Mouse (Mus musculus) lung, embryonic 16.5 days (tissue): ENCODE results near the gene Lrrc3b. TPM values are rescaled to one million over a fixed set of nuclear protein-coding genes. Genes with fewer than 3 reads are reported as not detected.
A peak's percentile ranks its signal among the peaks of the same experiment; 100 is the strongest.

Experiments used
- ATAC-seq: fragments of 200-750 bp; cut with Nextera tagmentation; 2 replicates; pipeline ENCODE4 v1.8.0; 2017; ENCODE audit warnings: low read depth, mild to moderate bottlenecking, moderate library complexity
- H3K27ac ChIP-seq: fragments of 300-500 bp; sonication (generic); 2 replicates; pipeline ENCODE4 v1.5.1; 2014; ENCODE audit warnings: mild to moderate bottlenecking, control low read depth, low read length
- H3K27me3 ChIP-seq: fragments of 300-500 bp; sonication (generic); 2 replicates; pipeline ENCODE4 v1.6.1; 2014; ENCODE audit warnings: low read depth, low read length, mixed read lengths; ENCODE audit not compliant: control insufficient read depth, insufficient read depth
- H3K36me3 ChIP-seq: fragments of 300-500 bp; sonication (generic); 2 replicates; pipeline ENCODE4 v1.6.1; 2014; ENCODE audit warnings: low read length; ENCODE audit not compliant: control insufficient read depth, insufficient read depth
- H3K4me1 ChIP-seq: fragments of 300-500 bp; sonication (generic); replicated peaks from 2 replicates; pipeline ENCODE4 v1.6.1; 2014; ENCODE audit warnings: low read length, mixed read lengths; ENCODE audit not compliant: control insufficient read depth, insufficient read depth
- H3K4me2 ChIP-seq: fragments of 300-500 bp; sonication (generic); 2 replicates; pipeline ENCODE4 v1.6.1; 2014; ENCODE audit warnings: low read depth, low read length, control low read depth
- H3K4me3 ChIP-seq: fragments of 300-500 bp; sonication (generic); 2 replicates; pipeline ENCODE4 v1.5.1; 2014; ENCODE audit warnings: mild to moderate bottlenecking, low read length, control low read depth
- H3K9ac ChIP-seq: fragments of 300-500 bp; sonication (generic); 2 replicates; pipeline ENCODE4 v1.6.1; 2014; ENCODE audit warnings: low read length, control low read depth
- H3K9me3 ChIP-seq: fragments of 300-500 bp; sonication (generic); 2 replicates; pipeline ENCODE4 v1.6.1; 2016; ENCODE audit warnings: low read length; ENCODE audit not compliant: control insufficient read depth
- WGBS: fragments of 180-500 bp; shearing (Covaris S2); extraction: QIAGEN DNeasy Blood & Tissue Kit; methylation state at CpG from one replicate; pipeline ENCODE4 v1.1.7; 2014; 5-methylcytosine and 5-hydroxymethylcytosine counted together
- polyA plus RNA-seq: library from polyadenylated mRNA; unstranded; fragments of >200 nt; fragmentation: Nextera tagmentation; extraction: Ambion mirVana; gene quantifications from 2 replicates; pipeline ENCODE4 v1.2.1, GENCODE M21; 2015

Lrrc3b gene
- 3.1 and 4.3 TPM in 2 replicates for polyA plus RNA-seq

GRCm38 (mm10) chr14:15438485-15439157 is at the start of gene Lrrc3b:
Gene Lrrc3b (minus strand): TSS chr14:15438987.
- Histone ChIP-seq H3K27ac (no peak within 1 kb of the TSS; the same call in 1 of the 2 replicates), H3K4me3 (peak within 1 kb of the TSS; percentile 57), H3K9ac (peak within 1 kb of the TSS; percentile 64), H3K36me3 (no peaks in the 10 kb centered on the region), H3K27me3 (peaks cover 2% of the 10 kb centered on the region; the same call in 1 of the 2 replicates), H3K9me3 (no peaks in the 10 kb centered on the region), H3K4me1 (peaks cover 8% of the 10 kb centered on the region), H3K4me2 (peak within 1 kb of the TSS; percentile 94)
- ATAC-seq, result peak; percentile 88
- under 1% methylated on average over 44 of the region's 51 CpGs for WGBS

DNA sequence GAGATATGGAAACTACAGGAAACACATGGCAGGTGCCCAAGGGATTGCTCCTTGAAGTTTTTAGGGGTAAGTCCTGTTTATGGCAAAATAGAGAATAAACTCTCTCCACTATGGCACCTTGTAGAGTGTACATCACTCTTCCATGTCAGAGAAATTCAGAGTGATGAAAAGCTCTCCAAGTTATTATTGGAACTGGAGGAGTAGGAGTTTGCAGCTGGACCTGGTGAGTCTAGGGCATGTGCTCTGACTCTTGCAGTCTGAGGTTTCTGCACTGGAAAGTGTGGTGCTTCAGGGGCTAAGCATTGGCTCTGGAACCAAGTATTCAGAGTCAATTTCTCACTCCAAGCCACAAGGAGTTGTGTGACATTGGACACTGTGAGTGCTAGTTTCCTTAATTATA is 38.9 kb upstream of the Lrrc3b start:
- ATAC-seq, result no peak
- Histone ChIP-seq H3K9me3 (no peaks in the 10 kb centered on the region), H3K27ac (no peak overlapping the region), H3K36me3 (no peaks in the 10 kb centered on the region), H3K4me3 (no peak overlapping the region), H3K4me1 (no peaks in the 10 kb centered on the region), H3K27me3 (no peaks in the 10 kb centered on the region), H3K9ac (no peak overlapping the region), H3K4me2 (no peak overlapping the region)

GRCm38 (mm10) chr14:15438096-15438484 is 697 bp downstream of the Lrrc3b start:
- H3K4me1 ChIP-seq, result peaks cover 8% of the 10 kb centered on the region
- H3K27ac ChIP-seq, result no peak overlapping the region
- 0% methylated on average over 11 of the region's 11 CpGs for WGBS
- peak overlapping the region; percentile 57 for H3K4me3 ChIP-seq
- ATAC-seq, result peak; percentile 35; the same call in 1 of the 2 replicates
- no peaks in the 10 kb centered on the region for H3K9me3 ChIP-seq
- H3K9ac ChIP-seq, result peak overlapping the region; percentile 64
- H3K4me2 ChIP-seq, result peak overlapping the region; percentile 94
- H3K27me3 ChIP-seq, result peaks cover 2% of the 10 kb centered on the region; the same call in 1 of the 2 replicates
- no peaks in the 10 kb centered on the region for H3K36me3 ChIP-seq

DNA sequence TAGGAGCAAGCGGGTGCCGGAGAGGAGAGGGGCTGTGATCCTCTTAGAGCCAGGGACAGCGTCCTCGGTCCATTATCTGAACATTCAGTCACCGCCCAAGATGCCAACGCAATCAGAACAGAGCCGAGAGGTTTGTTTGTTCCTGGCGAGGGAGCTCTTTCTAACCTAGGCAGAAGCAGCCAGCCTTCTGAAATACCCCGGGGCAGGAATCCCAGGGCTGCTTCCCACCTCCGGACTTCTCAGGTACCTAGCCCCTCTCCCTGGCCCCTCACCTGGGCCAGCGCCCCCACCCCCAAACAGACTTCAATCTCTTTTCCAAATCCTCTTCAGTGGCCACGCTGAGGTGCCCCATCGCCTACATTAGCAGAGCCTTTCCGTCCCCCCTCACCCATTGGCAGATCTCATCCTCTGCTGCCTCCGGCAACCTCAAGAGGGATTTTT is 1.3 kb downstream of the Lrrc3b start:
- peaks cover 8% of the 10 kb centered on the region for H3K4me1 ChIP-seq
- H3K9me3 ChIP-seq, result no peaks in the 10 kb centered on the region
- ATAC-seq, result peak; percentile 32; the same call in 1 of the 2 replicates
- no peak overlapping the region for H3K27ac ChIP-seq
- H3K36me3 ChIP-seq, result no peaks in the 10 kb centered on the region
- peak overlapping the region; percentile 57 for H3K4me3 ChIP-seq
- peaks cover 2% of the 10 kb centered on the region; the same call in 1 of the 2 replicates for H3K27me3 ChIP-seq
- H3K9ac ChIP-seq, result peak overlapping the region; percentile 49
- peak overlapping the region; percentile 94 for H3K4me2 ChIP-seq
- WGBS, result under 1% methylated on average over 15 of the region's 15 CpGs

GRCm38 (mm10) chr14:15437046-15437445 is 1.7 kb downstream of the Lrrc3b start:
- peaks cover 2% of the 10 kb centered on the region; the same call in 1 of the 2 replicates for H3K27me3 ChIP-seq
- no peaks in the 10 kb centered on the region for H3K9me3 ChIP-seq
- ATAC-seq, result no peak
- H3K4me1 ChIP-seq, result peaks cover 8% of the 10 kb centered on the region
- 37% methylated on average over 4 of the region's 4 CpGs for WGBS
- H3K27ac ChIP-seq, result no peak overlapping the region
- H3K9ac ChIP-seq, result no peak overlapping the region; the same call in 1 of the 2 replicates
- peak overlapping the region; percentile 94; the same call in 1 of the 2 replicates for H3K4me2 ChIP-seq
- no peak overlapping the region; the same call in 1 of the 2 replicates for H3K4me3 ChIP-seq
- H3K36me3 ChIP-seq, result no peaks in the 10 kb centered on the region

DNA sequence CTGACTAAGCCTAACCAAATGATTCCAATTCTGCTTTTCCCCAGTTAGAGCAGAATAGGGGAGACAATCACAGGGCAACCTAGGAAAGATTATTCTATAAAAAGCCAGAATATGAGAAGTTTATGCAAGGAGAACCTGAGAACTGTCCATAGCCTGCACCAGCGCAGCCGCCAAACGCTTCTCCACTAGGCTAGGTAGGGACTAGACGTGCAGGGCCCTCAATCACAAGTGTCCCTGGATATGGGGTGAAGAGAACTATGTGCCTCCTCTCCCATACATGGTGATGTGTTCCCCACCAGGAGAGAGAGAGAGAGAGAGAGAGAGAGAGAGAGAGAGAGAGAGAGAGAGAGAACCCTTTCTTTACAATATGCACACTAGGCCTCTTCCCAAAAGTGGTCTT is 2.2 kb downstream of the Lrrc3b start:
- Histone ChIP-seq H3K9ac (no peak overlapping the region), H3K4me1 (peaks cover 8% of the 10 kb centered on the region), H3K27ac (no peak overlapping the region), H3K27me3 (peaks cover 2% of the 10 kb centered on the region; the same call in 1 of the 2 replicates), H3K4me2 (no peak overlapping the region), H3K36me3 (no peaks in the 10 kb centered on the region), H3K4me3 (no peak overlapping the region), H3K9me3 (no peaks in the 10 kb centered on the region)
- WGBS, result 84% methylated on average over 4 of the region's 4 CpGs
- ATAC-seq, result no peak

- Histone ChIP-seq H3K9me3 (no peaks in the 10 kb centered on the region), H3K27ac (no peak overlapping the region), H3K36me3 (no peaks in the 10 kb centered on the region), H3K4me3 (no peak overlapping the region), H3K27me3 (no peaks in the 10 kb centered on the region), H3K9ac (no peak overlapping the region), H3K4me1 (peaks cover under 1% of the 10 kb centered on the region), H3K4me2 (no peak overlapping the region)
- ATAC-seq, result no peak
- WGBS, result 26% methylated on average over 1 of the region's 1 CpGs
These were observed 6.4 kb downstream of the Lrrc3b start for GRCm38 (mm10) chr14:15432396-15432795.

GRCm38 (mm10) chr14:15421624-15422023 is 17.2 kb downstream of the Lrrc3b start:
- ATAC-seq, result no peak
- H3K36me3 ChIP-seq, result no peaks in the 10 kb centered on the region
- 87% methylated on average over 1 of the region's 1 CpGs for WGBS
- no peak overlapping the region for H3K4me2 ChIP-seq
- H3K27ac ChIP-seq, result no peak overlapping the region
- no peaks in the 10 kb centered on the region for H3K9me3 ChIP-seq
- no peaks in the 10 kb centered on the region for H3K27me3 ChIP-seq
- no peak overlapping the region for H3K9ac ChIP-seq
- H3K4me3 ChIP-seq, result no peak overlapping the region
- no peaks in the 10 kb centered on the region for H3K4me1 ChIP-seq

DNA sequence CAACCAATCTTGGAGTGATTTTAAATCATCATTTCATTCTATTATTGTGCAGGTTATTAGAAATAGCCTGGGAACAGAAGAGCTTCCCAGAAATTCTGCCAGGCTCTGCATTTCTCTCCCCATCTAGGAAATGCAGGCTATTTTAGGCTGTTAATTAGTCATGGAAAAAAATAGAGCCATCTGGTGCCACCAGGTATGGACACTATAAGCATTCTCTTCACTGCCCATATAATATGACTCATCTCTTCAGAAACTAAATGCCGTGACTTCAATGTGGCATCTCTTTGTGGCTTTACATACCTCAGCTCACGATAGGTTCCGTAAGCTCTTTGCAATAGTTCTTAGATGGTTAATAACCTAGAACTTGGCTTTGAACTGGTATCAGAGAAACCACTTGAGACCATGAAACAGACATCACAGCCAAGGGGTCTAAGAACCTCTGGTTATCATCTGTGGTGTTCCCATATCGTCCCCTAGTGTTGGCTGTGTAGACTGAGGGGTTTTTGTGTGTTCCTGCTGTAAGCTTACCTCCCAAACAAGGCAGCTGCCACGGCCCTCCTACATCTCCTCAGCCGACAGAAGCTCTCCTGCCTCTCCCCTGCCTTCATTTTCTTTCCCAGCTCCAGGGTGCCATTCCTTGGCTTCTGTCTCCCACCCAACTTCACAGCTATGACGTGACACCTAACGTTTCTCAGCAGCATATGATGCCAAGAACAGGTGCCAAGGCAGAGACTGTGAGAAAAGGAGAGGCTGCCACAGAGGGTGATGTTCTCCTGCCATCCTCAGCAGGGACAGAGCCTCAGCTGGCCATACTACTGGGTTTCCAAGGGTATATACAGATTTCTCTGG is 27.9 kb downstream of the Lrrc3b start:
- Histone ChIP-seq H3K4me2 (no peak overlapping the region), H3K9ac (no peak overlapping the region), H3K4me1 (no peaks in the 10 kb centered on the region), H3K4me3 (no peak overlapping the region), H3K36me3 (no peaks in the 10 kb centered on the region), H3K9me3 (no peaks in the 10 kb centered on the region), H3K27ac (no peak overlapping the region), H3K27me3 (no peaks in the 10 kb centered on the region)
- WGBS, result 66% methylated on average over 8 of the region's 8 CpGs
- ATAC-seq, result no peak
